Mouse (Mus musculus): ENCODE results near the gene Wdr81.

The Wdr81 gene

GRCm38 (mm10) chr11:75399411-75399841 lies 55.1 kb downstream of the Wdr81 start:
- no peak for DNase-seq (ENCODE audit: low spot score)

GRCm38 (mm10) chr11:75397452-75397851 lies 57.1 kb downstream of the Wdr81 start:
- no peak for DNase-seq (ENCODE audit: low spot score)

- DNase-seq (ENCODE audit: low spot score), result no peak
Observed at GRCm38 (mm10) chr11:75395611-75396010, 58.9 kb downstream of the Wdr81 start.
